Mouse (Mus musculus) neural tube, embryonic 13.5 days (tissue): ENCODE results near the gene Phyhipl. TPM values are rescaled to one million over a fixed set of nuclear protein-coding genes. Genes with fewer than 3 reads are reported as not detected.
A peak's percentile ranks its signal among the peaks of the same experiment; 100 is the strongest.

Source experiments
- ATAC-seq: fragments of 200-750 bp; cut with Nextera tagmentation; 2 replicates; pipeline ENCODE4 v1.8.0; 2017; ENCODE audit warnings: low read depth, mild to moderate bottlenecking, moderate TSS enrichment, moderate library complexity
- H3K27ac ChIP-seq: fragments of 300-500 bp; sonication (generic); replicated peaks from 2 replicates; pipeline ENCODE4 v1.5.1; 2015; ENCODE audit warnings: moderate library complexity, mild to moderate bottlenecking, inconsistent platforms
- H3K27me3 ChIP-seq: fragments of 300-500 bp; sonication (generic); 2 replicates; pipeline ENCODE4 v1.6.1; 2015; ENCODE audit warnings: mild to moderate bottlenecking, inconsistent platforms
- H3K36me3 ChIP-seq: fragments of 300-500 bp; sonication (generic); 2 replicates; pipeline ENCODE4 v1.6.1; 2015; ENCODE audit warnings: mild to moderate bottlenecking, inconsistent platforms
- H3K4me1 ChIP-seq: fragments of 300-500 bp; sonication (generic); replicated peaks from 2 replicates; pipeline ENCODE4 v1.6.1; 2015; ENCODE audit warnings: inconsistent platforms
- H3K4me2 ChIP-seq: fragments of 300-500 bp; sonication (generic); 2 replicates; pipeline ENCODE4 v1.6.1; 2015; ENCODE audit warnings: inconsistent platforms, mild to moderate bottlenecking, moderate library complexity
- H3K4me3 ChIP-seq: fragments of 300-500 bp; sonication (generic); 2 replicates; pipeline ENCODE4 v1.5.1; 2015; ENCODE audit warnings: mild to moderate bottlenecking, inconsistent platforms
- H3K9ac ChIP-seq: fragments of 300-500 bp; sonication (generic); 2 replicates; pipeline ENCODE4 v1.6.1; 2015; ENCODE audit warnings: moderate library complexity, mild to moderate bottlenecking, inconsistent platforms
- H3K9me3 ChIP-seq: fragments of 300-500 bp; sonication (generic); 2 replicates; pipeline ENCODE4 v1.6.1; 2016; ENCODE audit warnings: inconsistent platforms
- WGBS: fragments of 180-500 bp; shearing (Covaris S2); methylation state at CpG from one replicate; pipeline ENCODE4 v1.1.7; 2015; 5-methylcytosine and 5-hydroxymethylcytosine counted together
- polyA plus RNA-seq: library from polyadenylated mRNA; unstranded; fragments of >200 nt; fragmentation: Nextera tagmentation; extraction: Ambion mirVana; gene quantifications from 2 replicates; pipeline ENCODE4 v1.2.1, GENCODE M21; 2015

Phyhipl gene
- polyA plus RNA-seq, 1 experiment from 2014 or later = 265 TPM

DNA sequence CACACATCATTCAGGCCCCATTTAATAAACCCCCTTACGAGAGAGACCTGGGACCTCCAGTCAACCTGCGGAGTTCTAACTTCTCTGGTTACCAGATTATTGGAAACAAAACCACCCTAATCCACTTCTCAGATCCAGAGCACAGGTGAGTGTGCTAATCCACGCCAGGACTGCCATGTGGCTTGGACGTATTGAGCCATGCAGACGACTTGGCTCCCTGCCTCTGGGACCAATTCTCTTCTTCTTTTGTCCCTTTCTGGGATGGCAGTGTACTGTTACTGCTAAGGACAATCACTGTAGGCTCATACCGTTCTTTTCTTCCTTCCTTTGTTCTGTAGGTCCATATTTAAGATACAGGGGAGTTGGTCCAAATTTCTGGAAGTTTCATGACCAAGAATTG lies 112.9 kb downstream of the Phyhipl start:
- Histone ChIP-seq H3K4me1 (no peaks in the 10 kb centered on the region), H3K27me3 (no peaks in the 10 kb centered on the region), H3K9me3 (no peaks in the 10 kb centered on the region), H3K36me3 (peaks cover 61% of the 10 kb centered on the region), H3K27ac (no peak overlapping the region), H3K9ac (no peak overlapping the region), H3K4me3 (no peak overlapping the region), H3K4me2 (no peak overlapping the region)
- ATAC-seq = no peak
- 77% methylated on average over 6 of the region's 6 CpGs for WGBS

DNA sequence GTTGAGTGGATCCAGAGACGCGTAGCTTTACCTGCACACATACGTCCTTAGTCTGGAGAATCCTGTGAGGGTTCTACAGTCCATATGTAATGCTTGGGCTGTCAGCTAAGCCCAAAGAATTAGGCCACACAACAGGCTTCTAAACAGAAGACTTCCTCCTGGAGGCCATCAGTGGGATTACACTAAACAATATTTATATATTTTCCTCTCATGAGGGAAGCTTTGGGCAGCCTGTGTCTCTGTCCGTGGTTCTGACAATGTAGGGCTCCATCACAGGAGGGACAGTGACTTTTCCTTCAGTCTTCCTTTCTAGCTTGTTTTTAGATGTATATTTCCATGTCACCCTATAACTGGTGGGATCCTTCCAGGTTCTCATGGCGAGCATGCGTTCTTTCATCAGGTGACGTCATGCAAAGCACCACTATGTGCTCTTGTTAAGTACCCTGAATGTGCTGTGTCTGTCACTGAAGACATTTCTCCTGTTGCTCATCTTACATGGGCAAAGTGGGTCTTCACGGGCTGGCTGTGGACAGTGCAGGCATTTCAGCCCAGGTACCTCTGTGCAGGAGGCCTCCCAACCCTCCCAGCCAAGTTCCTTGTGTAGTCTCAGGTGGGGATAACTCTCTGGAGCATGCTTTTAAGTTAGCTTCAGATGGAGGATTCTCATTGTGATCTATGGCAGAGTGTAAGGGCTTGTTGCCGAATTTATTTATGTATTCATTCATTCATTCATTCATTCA lies 115.1 kb downstream of the Phyhipl start:
- peaks cover 65% of the 10 kb centered on the region for H3K36me3 ChIP-seq
- H3K4me1 ChIP-seq = no peaks in the 10 kb centered on the region
- no peaks in the 10 kb centered on the region for H3K9me3 ChIP-seq
- WGBS = 85% methylated on average over 9 of the region's 9 CpGs
- no peak overlapping the region for H3K4me3 ChIP-seq
- H3K27ac ChIP-seq = no peak overlapping the region
- no peak; the same call in 1 of the 2 replicates for ATAC-seq
- H3K4me2 ChIP-seq = no peak overlapping the region
- no peak overlapping the region for H3K9ac ChIP-seq
- H3K27me3 ChIP-seq = no peaks in the 10 kb centered on the region

DNA sequence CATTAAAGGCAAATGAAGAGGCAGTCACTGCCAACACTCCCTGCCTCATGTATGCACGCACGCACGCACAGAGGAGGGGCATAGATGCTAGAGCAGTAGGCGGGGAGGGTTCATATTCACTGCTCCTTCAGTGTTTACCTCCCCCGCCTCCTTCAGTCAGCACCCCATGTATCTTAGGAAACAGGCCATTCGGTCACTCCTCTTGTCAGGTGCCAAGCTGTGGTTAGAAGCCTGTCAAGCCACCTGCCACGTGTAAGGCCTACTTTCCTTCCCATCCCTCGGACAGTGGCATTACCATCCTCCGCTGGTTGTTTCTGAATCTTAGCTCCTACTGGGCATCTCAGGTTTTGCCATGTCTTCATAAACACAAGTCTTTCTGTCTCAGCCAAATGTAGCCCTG lies 116.5 kb downstream of the Phyhipl start:
- no peak overlapping the region for H3K4me2 ChIP-seq
- H3K27ac ChIP-seq = no peak overlapping the region
- no peak for ATAC-seq
- no peak overlapping the region for H3K4me3 ChIP-seq
- no peak overlapping the region for H3K9ac ChIP-seq
- H3K4me1 ChIP-seq = no peaks in the 10 kb centered on the region
- no peaks in the 10 kb centered on the region for H3K27me3 ChIP-seq
- WGBS = 92% methylated on average over 9 of the region's 9 CpGs
- H3K36me3 ChIP-seq = peaks cover 65% of the 10 kb centered on the region
- no peaks in the 10 kb centered on the region for H3K9me3 ChIP-seq

DNA sequence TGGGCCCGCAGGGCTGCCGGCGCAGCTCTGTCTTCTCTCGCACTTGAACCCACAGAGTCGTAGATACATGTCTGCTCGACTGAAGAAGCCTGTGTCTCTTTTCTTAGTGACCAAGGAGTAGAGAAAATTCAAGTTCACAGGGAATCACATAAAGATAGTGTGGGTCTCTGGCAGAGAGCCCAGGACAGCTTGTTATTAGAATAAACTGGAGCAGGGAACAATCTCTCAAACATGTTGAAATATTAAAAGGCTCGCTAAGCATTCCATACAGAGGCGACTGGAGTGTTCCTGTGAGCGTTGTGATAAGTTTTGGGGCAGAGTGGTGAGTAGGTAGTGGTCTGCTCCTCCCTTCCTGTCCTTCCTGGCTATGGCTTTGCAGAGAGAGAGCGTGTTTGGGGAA lies 118.1 kb downstream of the Phyhipl start:
- no peak overlapping the region for H3K4me2 ChIP-seq
- 90% methylated on average over 10 of the region's 10 CpGs for WGBS
- peaks cover 54% of the 10 kb centered on the region for H3K36me3 ChIP-seq
- H3K9ac ChIP-seq = no peak overlapping the region
- H3K4me3 ChIP-seq = no peak overlapping the region
- no peak overlapping the region for H3K27ac ChIP-seq
- no peaks in the 10 kb centered on the region for H3K9me3 ChIP-seq
- no peak for ATAC-seq
- no peaks in the 10 kb centered on the region for H3K27me3 ChIP-seq
- H3K4me1 ChIP-seq = no peaks in the 10 kb centered on the region

DNA sequence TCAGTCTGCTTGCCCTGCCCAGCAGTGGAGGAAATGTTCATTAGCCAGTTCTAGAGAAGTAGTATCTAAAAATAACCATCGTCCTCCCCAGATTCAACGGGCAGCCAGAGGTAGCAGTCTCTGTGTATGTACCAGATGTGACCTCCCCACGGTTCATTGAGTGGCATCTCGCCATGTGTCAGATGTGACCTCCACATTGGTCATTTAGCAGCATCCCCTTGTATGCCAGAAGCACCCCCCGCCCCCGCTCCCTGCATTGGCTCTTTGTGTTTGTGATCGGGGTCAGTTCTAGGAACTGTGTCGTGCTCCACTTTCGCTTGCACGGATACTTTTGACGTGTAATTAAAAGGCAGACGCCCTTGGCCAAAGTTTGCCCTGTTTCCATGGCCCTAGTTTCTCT lies 120.4 kb downstream of the Phyhipl start:
- peaks cover 47% of the 10 kb centered on the region for H3K36me3 ChIP-seq
- H3K27me3 ChIP-seq = no peaks in the 10 kb centered on the region
- H3K4me3 ChIP-seq = no peak overlapping the region
- no peak overlapping the region for H3K27ac ChIP-seq
- no peaks in the 10 kb centered on the region for H3K4me1 ChIP-seq
- H3K9me3 ChIP-seq = no peaks in the 10 kb centered on the region
- H3K4me2 ChIP-seq = no peak overlapping the region
- WGBS = 84% methylated on average over 12 of the region's 12 CpGs
- no peak overlapping the region for H3K9ac ChIP-seq
- ATAC-seq = no peak

DNA sequence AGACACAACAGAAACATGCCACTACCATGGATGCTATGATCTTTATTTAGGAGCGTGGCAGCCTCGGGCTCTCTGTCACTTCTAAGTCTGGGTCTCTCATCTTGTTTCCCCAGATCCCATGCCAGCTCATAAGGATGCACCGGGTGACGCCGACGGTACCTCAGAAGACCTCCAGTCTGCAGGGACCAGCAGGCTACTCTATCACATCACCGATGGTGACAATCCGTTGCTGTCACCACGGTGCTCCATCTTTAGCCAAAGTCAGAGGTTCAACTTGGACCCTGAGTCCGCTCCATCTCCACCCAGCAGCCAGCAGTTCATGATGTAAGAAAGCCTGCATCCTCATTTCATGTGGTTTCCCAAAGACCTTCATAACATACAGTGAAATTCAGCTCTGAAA lies 121.2 kb downstream of the Phyhipl start:
- no peak overlapping the region for H3K4me2 ChIP-seq
- no peak overlapping the region for H3K4me3 ChIP-seq
- 96% methylated on average over 10 of the region's 10 CpGs for WGBS
- no peak overlapping the region for H3K9ac ChIP-seq
- no peaks in the 10 kb centered on the region for H3K9me3 ChIP-seq
- H3K36me3 ChIP-seq = peaks cover 47% of the 10 kb centered on the region
- no peak overlapping the region for H3K27ac ChIP-seq
- H3K4me1 ChIP-seq = no peaks in the 10 kb centered on the region
- ATAC-seq = no peak
- no peaks in the 10 kb centered on the region for H3K27me3 ChIP-seq

DNA sequence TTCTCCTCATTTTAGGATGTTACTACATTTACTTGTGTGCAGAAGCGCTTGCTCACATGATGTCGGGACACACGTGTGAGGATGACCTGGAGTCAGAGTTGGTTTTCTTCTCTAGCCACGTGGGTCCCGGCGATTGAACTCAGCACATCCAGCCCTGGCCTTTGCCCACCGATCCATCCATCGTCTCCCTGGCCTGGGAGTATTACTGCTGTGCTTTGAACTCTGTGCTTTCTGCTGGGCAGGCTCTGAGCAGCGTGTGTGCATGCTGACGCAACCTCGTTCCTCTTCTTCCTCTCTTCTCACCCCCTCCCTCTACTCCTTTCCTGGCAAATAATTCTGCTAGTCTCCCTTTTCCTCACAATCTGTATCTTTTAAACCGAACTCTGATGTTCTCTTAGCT lies 121.8 kb downstream of the Phyhipl start:
- H3K27me3 ChIP-seq = no peaks in the 10 kb centered on the region
- H3K4me3 ChIP-seq = no peak overlapping the region
- peaks cover 47% of the 10 kb centered on the region for H3K36me3 ChIP-seq
- H3K9ac ChIP-seq = no peak overlapping the region
- H3K4me1 ChIP-seq = no peaks in the 10 kb centered on the region
- ATAC-seq = no peak
- no peak overlapping the region for H3K4me2 ChIP-seq
- no peak overlapping the region for H3K27ac ChIP-seq
- 83% methylated on average over 12 of the region's 12 CpGs for WGBS
- H3K9me3 ChIP-seq = no peaks in the 10 kb centered on the region

DNA sequence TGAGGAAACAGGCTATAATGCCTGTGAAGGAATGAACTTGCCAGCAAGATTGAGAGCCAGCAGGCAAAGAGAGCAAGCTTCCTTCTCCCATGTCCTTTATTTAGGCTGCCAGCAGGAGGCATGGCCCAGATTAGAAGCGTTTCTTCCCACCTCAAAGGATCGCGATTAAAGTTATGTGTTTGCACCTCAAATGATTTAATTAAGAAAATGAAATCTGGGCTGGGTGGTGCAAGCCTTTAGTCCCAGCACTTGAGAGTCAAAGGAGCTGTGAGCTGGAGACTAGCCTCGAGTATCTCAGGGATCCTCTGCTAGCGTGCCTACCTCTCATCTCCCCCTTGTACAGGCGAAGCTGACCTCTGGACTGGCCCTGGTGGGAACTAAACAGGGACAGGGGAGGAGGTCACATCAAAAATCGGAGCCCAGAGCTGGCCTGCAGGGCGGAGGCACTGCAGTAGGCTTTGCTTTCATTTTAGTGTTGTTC lies 122.4 kb downstream of the Phyhipl start:
- no peak overlapping the region for H3K9ac ChIP-seq
- WGBS = 78% methylated on average over 8 of the region's 8 CpGs
- peaks cover 42% of the 10 kb centered on the region for H3K36me3 ChIP-seq
- ATAC-seq = no peak
- no peak overlapping the region for H3K27ac ChIP-seq
- H3K27me3 ChIP-seq = no peaks in the 10 kb centered on the region
- H3K9me3 ChIP-seq = no peaks in the 10 kb centered on the region
- no peaks in the 10 kb centered on the region for H3K4me1 ChIP-seq
- H3K4me2 ChIP-seq = no peak overlapping the region
- H3K4me3 ChIP-seq = no peak overlapping the region

DNA sequence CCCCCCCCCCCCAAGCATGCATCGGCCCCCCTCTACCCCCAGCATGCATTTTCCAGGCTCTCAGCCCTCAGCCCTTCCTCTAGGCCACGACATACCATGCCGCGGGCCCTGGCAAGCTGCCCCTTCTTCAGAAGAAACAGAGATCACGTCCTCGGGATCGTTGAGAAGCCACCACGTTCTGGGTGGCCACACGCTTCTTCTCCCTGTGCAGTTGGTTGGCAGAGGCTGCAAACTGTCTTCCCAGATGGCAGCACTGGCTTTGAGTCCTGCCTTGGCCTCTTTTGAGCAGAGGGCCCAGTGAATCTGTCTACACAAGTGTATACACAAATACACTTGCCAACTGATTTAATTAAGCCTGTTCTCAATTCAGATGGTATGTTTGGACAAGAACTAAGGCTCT lies 123.5 kb downstream of the Phyhipl start:
- no peak overlapping the region for H3K9ac ChIP-seq
- no peaks in the 10 kb centered on the region for H3K9me3 ChIP-seq
- peaks cover 31% of the 10 kb centered on the region for H3K36me3 ChIP-seq
- H3K4me3 ChIP-seq = no peak overlapping the region
- no peak overlapping the region for H3K4me2 ChIP-seq
- no peaks in the 10 kb centered on the region for H3K27me3 ChIP-seq
- no peaks in the 10 kb centered on the region for H3K4me1 ChIP-seq
- no peak for ATAC-seq
- no peak overlapping the region for H3K27ac ChIP-seq
- WGBS = 91% methylated on average over 9 of the region's 9 CpGs

DNA sequence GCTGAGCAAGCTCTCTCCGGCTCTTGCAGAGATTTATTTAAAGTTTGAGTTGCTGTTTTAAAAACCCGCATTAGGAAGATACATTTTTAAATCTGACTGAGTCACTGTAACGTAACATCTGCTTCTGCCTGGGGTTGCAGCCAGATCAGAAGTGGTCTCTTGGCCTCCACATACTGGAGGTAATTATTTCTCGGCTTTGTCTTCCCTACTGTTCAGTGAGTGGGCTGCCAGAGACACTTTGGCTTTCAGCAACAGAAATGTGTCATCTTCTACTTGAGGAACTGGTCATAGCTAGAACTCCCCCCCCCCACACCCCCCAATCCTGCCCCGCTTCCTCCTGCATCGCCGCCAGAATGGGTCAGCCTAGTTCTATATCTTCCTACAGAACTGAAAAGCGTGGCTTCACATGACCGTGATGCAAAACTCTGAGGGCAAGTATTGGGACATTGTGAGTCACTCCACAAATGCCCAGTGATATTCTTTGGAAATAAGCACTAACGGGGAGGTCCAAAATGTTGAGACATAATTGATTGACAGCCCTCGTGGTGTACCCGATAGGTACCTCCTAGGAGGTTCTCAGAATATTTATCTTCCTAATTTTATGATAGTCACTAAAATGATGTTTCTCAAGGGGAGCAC lies 125.5 kb downstream of the Phyhipl start:
- Histone ChIP-seq H3K27ac (no peak overlapping the region), H3K4me3 (no peak overlapping the region), H3K9ac (no peak overlapping the region), H3K27me3 (no peaks in the 10 kb centered on the region), H3K4me1 (no peaks in the 10 kb centered on the region), H3K36me3 (peaks cover 19% of the 10 kb centered on the region), H3K4me2 (no peak overlapping the region), H3K9me3 (0 out of 2 replicates have a peak, but pooled peaks cover 3% of the 10 kb centered on the region)
- WGBS = 87% methylated on average over 12 of the region's 12 CpGs
- no peak for ATAC-seq

DNA sequence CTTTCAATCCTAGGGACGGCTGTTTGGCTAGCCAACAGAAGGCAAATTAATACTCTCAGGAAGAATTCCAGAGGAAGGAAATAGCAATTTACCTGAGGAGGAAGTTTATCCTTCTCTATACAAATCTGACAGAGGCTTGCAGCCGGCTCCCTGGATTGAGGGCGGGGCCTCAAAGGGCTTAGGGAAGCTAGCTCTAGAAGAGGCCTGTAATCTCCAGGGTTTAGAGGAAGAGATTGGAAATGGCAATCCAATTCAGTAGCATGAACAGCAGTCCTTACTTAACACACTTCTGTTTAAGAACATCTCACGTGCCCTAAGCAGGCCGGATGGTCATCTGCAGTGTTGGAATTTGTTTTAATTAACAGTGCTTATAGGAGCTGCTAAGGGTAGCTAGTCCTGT lies 134.4 kb downstream of the Phyhipl start:
- H3K4me2 ChIP-seq = peak overlapping the region; percentile 93
- no peak overlapping the region for H3K27ac ChIP-seq
- no peaks in the 10 kb centered on the region for H3K27me3 ChIP-seq
- 29% methylated on average over 5 of the region's 5 CpGs for WGBS
- 0 out of 2 replicates have a peak, but pooled peaks cover 3% of the 10 kb centered on the region for H3K9me3 ChIP-seq
- peaks cover 24% of the 10 kb centered on the region for H3K36me3 ChIP-seq
- H3K4me3 ChIP-seq = peak overlapping the region; percentile 48
- H3K4me1 ChIP-seq = peaks cover 28% of the 10 kb centered on the region
- no peak for ATAC-seq
- H3K9ac ChIP-seq = peak overlapping the region; percentile 67

DNA sequence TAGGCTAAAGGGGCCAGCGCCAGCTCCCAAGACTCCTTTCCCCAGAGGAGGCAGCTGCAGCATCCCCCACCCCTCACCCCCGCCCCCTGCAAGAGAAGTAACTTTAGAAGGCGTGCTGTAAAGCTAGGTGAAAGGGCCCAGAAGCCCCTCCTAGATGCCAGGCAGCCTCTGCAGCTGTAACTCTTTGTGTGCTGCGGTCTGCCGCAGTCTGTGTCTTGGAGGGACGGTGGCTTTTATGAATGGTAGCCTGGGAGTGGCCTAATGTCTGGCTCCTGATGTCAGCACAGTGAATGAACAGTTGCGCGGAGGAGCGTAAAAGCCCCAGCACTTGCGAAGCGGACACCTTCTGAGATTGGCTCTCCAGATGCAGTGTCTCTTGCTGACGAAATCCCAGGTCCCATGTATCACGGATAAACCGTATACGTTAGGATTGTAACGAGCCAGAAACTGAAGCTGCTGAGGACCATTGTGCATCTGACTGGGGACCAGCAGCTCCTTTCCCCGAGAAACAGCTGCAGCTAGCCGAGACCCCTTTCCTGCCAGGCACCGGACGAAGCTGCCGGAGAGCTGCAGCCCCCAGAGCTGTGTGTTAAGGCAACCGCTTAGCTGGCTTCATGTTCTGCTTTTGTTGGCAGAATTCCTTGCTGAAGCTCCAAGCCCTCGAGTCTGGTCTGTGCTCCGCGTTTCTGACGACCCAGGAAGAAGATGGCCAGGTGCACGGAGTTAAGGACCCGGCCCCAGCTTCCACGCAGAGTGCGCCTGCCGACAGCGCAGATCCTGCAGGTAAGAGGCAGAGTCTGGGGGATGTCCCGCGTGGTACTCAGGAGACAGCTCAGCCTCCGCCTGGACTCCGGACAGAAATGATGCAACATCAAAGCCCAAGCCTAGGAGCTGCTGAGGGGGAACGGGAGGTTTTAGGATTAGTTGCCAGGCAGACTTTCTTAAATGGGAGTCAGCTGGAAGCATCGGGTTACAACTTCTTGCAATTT lies 135.3 kb downstream of the Phyhipl start:
- peak overlapping the region; percentile 75 for H3K27ac ChIP-seq
- 0 out of 2 replicates have a peak, but pooled peaks cover 2% of the 10 kb centered on the region for H3K9me3 ChIP-seq
- H3K36me3 ChIP-seq = peaks cover 19% of the 10 kb centered on the region
- H3K9ac ChIP-seq = peak overlapping the region; percentile 67
- peaks cover 28% of the 10 kb centered on the region for H3K4me1 ChIP-seq
- H3K4me3 ChIP-seq = peak overlapping the region; percentile 48
- peak overlapping the region; percentile 93 for H3K4me2 ChIP-seq
- no peaks in the 10 kb centered on the region for H3K27me3 ChIP-seq
- ATAC-seq = peak; percentile 85
- WGBS = under 1% methylated on average over 38 of the region's 38 CpGs
